24 mouse cellular contexts compared by ENCODE assay signal in the genomic region with DNA sequence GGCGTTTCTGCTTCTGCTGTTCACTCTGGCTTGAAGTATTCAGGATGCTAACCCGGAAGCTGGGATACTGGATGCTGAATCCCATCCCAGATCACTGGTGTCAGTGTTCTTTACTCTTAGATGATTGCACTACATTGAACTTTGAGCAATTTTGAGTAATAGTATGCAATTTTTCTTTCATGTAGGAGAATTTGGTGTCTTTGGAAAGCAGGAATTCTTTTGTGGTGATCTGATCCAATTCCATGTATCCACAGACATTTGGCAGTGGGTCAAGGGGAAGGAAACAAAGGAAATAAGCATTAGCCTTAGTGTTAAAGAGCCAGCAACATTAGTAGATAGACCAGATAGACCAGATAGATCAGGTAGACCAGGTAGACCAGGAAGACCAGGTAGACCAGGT.
"Had no signal": no experiment of that assay in that cellular context is flagged by ENCODE, and none has a peak within 500 bp of the region (broad histone marks: within the 10 kb centered on the region; RNA-seq: fewer than 3 reads in every experiment).

No protein-coding gene starts in this region.

- H3K36me3 ChIP-seq: heart, embryonic 10.5 days; heart, embryonic 12.5 days; hindbrain, embryonic 10.5 days; hindbrain, embryonic 12.5 days; kidney, embryonic 15.5 days; limb, embryonic 13.5 days; limb, embryonic 15.5 days; liver, embryonic 12.5 days had no signal

- H3K4me1 ChIP-seq: heart, embryonic 10.5 days; hindbrain, embryonic 10.5 days; hindbrain, embryonic 12.5 days; kidney, embryonic 15.5 days; liver, embryonic 12.5 days had no signal

- H3K4me3 ChIP-seq: heart, embryonic 10.5 days; heart, embryonic 12.5 days; hindbrain, embryonic 10.5 days; hindbrain, embryonic 12.5 days; kidney, embryonic 15.5 days; limb, embryonic 13.5 days; limb, embryonic 15.5 days; liver, embryonic 12.5 days had no signal

- ATAC-seq: hindbrain, embryonic 16.5 days; intestine, embryonic 16.5 days; liver, embryonic 12.5 days had no signal

- DNase-seq: gastrocnemius, postnatal 14 days; gastrocnemius, postnatal 36 days; heart, adult 11 months; heart, postnatal 10 days; heart, postnatal 4 days; kidney, adult 2 months; kidney, adult 9 months; kidney, postnatal 14 days; kidney, postnatal 36 days; layer of hippocampus, adult 9-11 months; layer of hippocampus, postnatal 36 days; left cerebral cortex, postnatal 4 days had no signal

- H3K27me3 ChIP-seq: heart, embryonic 12.5 days; hindbrain, embryonic 12.5 days; kidney, embryonic 15.5 days; limb, embryonic 13.5 days; limb, embryonic 15.5 days; liver, embryonic 12.5 days had no signal

- H3K27ac ChIP-seq: heart, embryonic 10.5 days; hindbrain, embryonic 10.5 days; hindbrain, embryonic 12.5 days; hindbrain, embryonic 14.5 days; kidney, embryonic 15.5 days; kidney, postnatal 0 days; limb, embryonic 13.5 days; limb, embryonic 15.5 days; liver, embryonic 12.5 days had no signal

- H3K4me2 ChIP-seq: heart, embryonic 12.5 days; hindbrain, embryonic 12.5 days; hindbrain, embryonic 14.5 days; kidney, embryonic 15.5 days; limb, embryonic 13.5 days; limb, embryonic 15.5 days; liver, embryonic 12.5 days had no signal

- H3K9ac ChIP-seq: heart, embryonic 12.5 days; hindbrain, embryonic 12.5 days; hindbrain, embryonic 14.5 days; kidney, embryonic 15.5 days; limb, embryonic 13.5 days; limb, embryonic 15.5 days; liver, embryonic 12.5 days had no signal

- H3K9me3 ChIP-seq: heart, embryonic 10.5 days; heart, embryonic 12.5 days; hindbrain, embryonic 10.5 days; hindbrain, embryonic 12.5 days; kidney, embryonic 15.5 days; limb, embryonic 13.5 days; limb, embryonic 15.5 days; liver, embryonic 12.5 days had no signal
